Mouse (Mus musculus): ENCODE results near the gene Pex16.

GRCm38 (mm10) chr2:92379783-92380494 lies 5.5 kb downstream of the Pex16 start:
- TF ChIP-seq CTCF (IDR thresholded peaks at IDR 0.05; ENCODE audit: insufficient read depth, low read length) = no peak
- TF ChIP-seq POLR2A (IDR thresholded peaks at IDR 0.05; ENCODE audit: borderline replicate concordance, extremely low read depth, low read depth, low read length) = no peak
